Mouse (Mus musculus): ENCODE data around the gene Nr2f1.
"Not testable (repeated sequence)": the region's sequence is repeated elsewhere in the genome, so short reads cannot be mapped to it uniquely, and the experiment has no call there.

The Nr2f1 gene

DNA sequence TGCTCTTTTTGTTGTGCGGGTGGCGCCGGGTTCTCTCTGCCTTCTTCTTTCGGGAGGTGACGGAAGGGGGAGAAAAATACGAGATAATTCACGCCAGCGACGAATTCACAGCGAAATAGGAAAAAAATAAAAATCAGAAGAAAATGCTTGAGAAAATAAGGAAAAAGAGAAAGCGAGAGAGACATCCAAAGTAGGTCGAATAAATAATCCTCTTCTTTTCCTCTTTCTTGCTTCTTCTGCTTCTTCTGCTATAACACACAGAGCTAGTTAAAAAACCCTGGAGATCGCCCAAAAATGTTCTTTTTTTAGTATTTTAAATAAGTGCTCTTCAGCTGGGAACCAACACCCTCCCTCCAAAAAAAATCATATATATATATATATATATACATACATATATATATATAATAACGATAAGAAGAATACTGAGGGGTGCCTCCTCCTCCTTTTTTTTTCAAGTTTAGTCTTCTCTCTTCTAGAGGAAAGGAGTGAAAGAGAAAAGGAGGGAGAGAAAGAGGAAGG is at the start of gene Nr2f1:
Gene Nr2f1 (minus strand): TSS at position 116 of the 519 bp plus-strand sequence.
- DNase-seq (ENCODE audit: low read depth, low spot score), result no peak

- DNase-seq (ENCODE audit: low read depth, low spot score), result no peak
These were observed 22.1 kb upstream of the Nr2f1 start for GRCm38 (mm10) chr13:78221680-78222079.

DNA sequence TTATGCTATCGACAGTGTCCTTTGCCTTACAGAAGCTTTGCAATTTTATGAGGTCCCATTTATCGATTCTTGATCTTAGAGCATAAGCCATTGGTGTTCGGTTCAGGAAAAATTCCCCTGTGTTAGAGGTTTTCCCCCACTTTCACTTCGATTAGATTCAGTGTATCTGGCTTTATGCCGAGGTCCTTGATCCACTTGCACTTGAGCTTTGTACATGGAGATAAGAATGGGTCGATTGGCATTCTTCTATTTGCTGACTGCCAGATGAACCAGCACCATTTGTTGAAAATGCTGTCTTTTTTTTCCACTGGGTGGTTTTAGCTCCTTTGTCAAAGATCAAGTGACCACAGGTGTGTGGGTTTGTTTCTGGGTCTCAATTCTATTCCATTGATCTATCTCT is 20.7 kb upstream of the Nr2f1 start:
- DNase-seq (ENCODE audit: low read depth, low spot score), result not testable (repeated sequence)

GRCm38 (mm10) chr13:78215223-78215622 is 15.7 kb upstream of the Nr2f1 start:
- DNase-seq (ENCODE audit: low read depth, low spot score), result no peak

GRCm38 (mm10) chr13:78213155-78213554 is 13.6 kb upstream of the Nr2f1 start:
- DNase-seq (ENCODE audit: low read depth, low spot score), result no peak

- peak; percentile 45 for DNase-seq (ENCODE audit: low read depth, low spot score)
These were observed 12.6 kb upstream of the Nr2f1 start for GRCm38 (mm10) chr13:78212111-78212510.

DNA sequence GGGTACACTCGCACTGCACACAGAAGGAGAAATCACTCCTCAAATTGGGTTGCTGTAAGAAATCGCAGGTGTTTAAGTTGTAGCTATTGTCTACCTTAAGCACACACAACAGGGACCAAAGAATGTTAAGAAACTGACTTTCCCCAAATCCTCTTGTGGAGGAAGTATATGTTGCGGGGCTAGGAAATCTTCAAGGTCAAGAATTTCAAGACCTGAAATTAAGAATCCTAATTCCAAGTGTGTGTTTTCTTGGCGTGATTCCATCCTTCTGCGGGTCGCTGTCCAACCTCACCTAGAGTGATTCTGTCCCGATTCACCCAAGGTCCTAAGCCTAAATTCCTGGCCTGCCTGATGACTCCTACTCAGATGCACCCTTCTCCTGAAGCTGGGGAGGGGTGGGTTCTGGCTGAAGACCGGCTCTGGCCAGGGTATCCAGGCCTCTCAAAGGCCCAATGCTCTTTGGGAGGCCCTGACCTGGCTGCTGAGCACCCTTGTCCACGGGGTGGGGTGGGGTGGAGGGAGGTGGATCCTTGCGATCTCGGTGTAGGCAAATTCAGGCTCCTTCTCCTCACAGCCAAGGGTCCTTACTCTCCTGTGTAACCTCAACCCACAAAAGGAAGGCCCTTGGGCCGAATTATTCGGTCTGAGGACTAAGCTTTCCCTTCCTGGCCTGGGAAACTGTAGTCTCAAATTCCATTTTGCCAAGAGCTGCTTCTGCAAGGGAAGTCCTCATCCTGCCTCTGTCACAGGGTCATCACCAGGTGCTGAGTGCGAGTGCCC is 11.9 kb upstream of the Nr2f1 start:
- no peak for DNase-seq (ENCODE audit: low read depth, low spot score)

DNA sequence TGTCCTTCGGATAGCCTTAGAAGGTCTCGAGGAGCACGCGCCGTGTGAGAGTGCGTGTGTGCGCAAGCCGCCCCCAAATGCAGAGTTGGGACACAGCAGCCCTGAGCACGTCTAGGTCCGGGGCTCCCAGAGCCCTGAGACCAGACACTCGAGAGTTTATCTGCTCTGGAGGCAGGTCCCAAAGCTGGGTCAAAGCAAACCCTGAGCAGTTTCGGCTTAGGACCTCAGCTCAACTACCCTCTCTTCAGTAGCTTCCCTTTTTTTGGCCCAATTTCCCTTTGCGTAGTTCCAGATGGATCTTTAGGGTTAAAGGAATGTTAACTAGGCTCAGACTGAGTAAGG is 11.2 kb upstream of the Nr2f1 start:
- no peak for DNase-seq (ENCODE audit: low read depth, low spot score)

- DNase-seq (ENCODE audit: low read depth, low spot score), result peak; percentile 70
These were observed 10.6 kb upstream of the Nr2f1 start for GRCm38 (mm10) chr13:78210029-78210747.

- DNase-seq (ENCODE audit: low read depth, low spot score), result no peak
These were observed 10.1 kb upstream of the Nr2f1 start for GRCm38 (mm10) chr13:78209611-78210028.

DNA sequence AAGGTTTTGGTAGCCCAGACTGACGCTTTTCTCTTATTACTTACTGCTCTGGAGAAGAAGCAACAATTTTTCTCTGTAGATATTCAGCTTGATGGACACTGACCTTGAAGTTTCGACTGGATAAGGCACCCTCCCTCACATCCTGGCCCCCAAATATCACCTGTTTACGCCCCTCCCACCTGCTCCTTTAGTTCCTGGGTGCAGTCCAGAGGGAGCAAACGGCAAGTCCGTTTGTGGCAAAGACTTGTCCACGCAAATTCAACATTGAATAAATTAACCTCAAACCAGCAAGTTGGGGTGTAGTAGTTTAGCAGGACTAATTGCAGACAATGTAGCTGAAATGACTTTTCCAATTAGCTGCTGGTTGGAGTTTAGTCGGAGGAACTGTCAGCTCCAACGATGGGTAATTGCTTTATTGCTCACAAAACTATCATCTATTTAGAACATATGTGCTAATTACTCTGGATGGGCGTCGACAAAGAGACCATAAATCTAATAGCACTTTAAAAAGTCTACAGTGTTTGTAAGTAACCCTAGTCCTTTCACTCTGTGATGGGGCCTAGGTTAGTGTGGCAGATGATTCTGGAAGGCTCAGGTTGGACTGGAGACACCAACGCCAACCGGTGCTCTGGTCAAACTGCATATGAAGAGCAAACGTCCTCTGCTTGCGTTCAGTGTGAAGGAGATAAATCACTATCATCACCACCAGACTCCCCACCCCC is 9.3 kb upstream of the Nr2f1 start:
- no peak for DNase-seq (ENCODE audit: low read depth, low spot score)

GRCm38 (mm10) chr13:78207796-78208645 is 8.5 kb upstream of the Nr2f1 start:
- no peak for DNase-seq (ENCODE audit: low read depth, low spot score)

DNA sequence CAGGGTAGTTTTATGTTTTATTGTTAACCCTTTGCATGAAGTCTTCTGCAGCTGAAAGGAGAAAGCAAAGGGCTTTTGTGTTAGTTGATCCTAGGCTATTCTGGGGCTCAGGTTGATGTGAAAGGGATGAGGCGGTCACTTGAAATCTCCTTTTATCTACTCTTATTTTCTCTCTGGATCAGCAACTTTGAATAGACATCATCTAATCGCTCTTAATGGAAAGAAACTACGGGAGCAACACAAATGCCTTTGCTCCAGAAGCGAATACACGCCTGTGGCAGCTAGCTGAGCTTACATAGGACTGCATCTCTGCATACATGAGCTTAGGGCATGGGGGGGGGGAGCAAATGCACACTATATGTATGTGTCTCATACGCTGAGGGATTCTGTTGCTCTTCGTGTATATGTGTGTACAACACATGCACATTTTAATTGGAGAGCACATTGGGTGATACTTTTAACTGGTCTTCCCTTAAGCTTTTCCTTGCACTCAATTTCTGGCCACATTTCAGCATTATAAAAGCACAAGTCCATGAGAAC is 7.4 kb upstream of the Nr2f1 start:
- DNase-seq (ENCODE audit: low read depth, low spot score), result no peak

GRCm38 (mm10) chr13:78205426-78205825 is 5.9 kb upstream of the Nr2f1 start:
- no peak for DNase-seq (ENCODE audit: low read depth, low spot score)

DNA sequence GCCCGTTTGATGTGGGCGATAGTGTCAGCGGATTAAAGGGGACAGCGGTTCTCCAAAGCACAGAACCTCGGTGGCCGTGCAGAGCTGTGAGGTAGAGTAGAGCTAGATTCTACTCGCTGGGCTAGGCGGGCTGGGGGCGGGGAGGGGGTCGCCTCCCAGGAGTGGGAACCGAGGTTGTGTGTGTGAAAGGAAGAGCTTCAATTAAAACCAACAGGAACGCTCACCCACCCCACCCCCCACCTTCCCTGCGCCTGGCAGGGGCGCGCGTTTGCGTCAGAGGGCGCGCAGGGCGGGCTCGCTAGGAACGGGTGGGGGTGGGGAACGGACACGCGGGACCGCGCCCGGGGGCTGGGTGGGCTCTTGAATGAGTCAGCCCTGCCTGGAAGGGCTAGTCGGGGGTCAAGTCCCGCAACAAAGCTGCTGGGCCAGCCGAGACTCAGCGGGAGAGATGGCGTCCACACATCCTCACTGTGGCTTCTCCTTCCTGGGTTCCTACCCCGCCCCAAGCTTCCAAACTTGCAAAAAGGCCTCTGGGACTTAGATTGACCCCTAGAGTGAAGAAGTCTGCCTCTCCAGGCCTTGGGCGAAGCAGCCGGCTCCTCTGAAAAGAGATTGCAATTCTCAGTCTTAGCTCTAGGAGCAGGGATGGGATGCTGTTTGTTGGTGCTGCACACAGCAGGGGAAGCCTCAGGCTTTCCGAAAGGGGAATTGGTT is 3.9 kb upstream of the Nr2f1 start:
- DNase-seq (ENCODE audit: low read depth, low spot score), result peak; percentile 87

- DNase-seq (ENCODE audit: low read depth, low spot score), result peak; percentile 73
These were observed 3.2 kb upstream of the Nr2f1 start for GRCm38 (mm10) chr13:78202574-78203347.

DNA sequence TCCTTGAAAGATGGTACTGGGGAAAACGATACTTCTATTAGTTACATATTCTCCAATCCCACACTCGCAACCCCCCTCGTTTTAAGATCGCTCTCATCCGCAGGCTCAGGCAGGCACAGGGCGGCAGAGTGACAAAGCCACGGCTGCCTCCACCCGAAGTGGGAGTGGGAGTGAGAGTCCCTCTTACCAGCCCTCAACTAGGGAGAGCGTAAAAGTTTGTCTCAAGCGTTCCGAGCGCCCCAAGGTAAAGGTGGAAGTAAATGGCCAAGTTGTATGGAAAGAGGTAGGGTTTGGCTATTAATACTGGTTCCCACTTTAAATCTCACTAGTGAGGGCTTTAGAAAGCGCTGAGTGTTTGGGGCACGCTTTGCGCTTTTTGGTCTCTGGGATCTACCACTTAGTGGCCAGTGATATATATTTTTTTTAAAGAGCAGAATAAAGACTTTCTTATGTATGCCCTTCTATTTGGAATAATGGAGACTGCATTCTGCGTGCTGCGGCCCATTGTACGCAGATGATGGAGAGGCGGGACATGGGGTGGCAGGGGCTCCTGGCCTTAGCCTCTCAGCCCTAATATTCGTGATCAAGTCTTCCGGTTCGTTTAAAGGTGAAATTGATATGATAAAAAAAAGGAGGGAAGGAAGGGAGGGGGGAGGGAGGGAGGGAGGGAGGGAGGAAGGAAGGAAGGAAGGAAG is 2.5 kb upstream of the Nr2f1 start:
- no peak for DNase-seq (ENCODE audit: low read depth, low spot score)

- DNase-seq (ENCODE audit: low read depth, low spot score), result peak; percentile 98
These were observed 1.7 kb upstream of the Nr2f1 start for GRCm38 (mm10) chr13:78200991-78201870.

All from brain, adult 2 months (tissue).